Mouse (Mus musculus): Measurements from ENCODE around the gene Polr3gl. TPM values are rescaled to one million over a fixed set of nuclear protein-coding genes. Genes with fewer than 3 reads are reported as not detected.

Gene Polr3gl
- polyA plus RNA-seq, 1 experiment from 2014 or later, result 35.3 TPM

- Histone ChIP-seq H3K4me3 (replicated peaks) (no peak overlapping the region), H3K36me3 (no peaks in the 10 kb centered on the region), H3K4me2 (no peak overlapping the region), H3K4me1 (peaks cover 14% of the 10 kb centered on the region; the same call in 1 of the 2 replicates), H3K27me3 (replicated peaks) (no peaks in the 10 kb centered on the region), H3K27ac (peak overlapping the region; percentile 18; the same call in 1 of the 2 replicates), H3K9me3 (no peaks in the 10 kb centered on the region), H3K9ac (no peak overlapping the region)
- 73% methylated on average over 8 of the region's 8 CpGs for WGBS
- ATAC-seq (ENCODE audit: insufficient read depth, low FRiP score, low read depth), result no peak
Measured at GRCm38 (mm10) chr3:96568605-96569004, 25.4 kb downstream of the Polr3gl start.

- H3K27me3 ChIP-seq (replicated peaks), result no peaks in the 10 kb centered on the region
- H3K9me3 ChIP-seq, result no peaks in the 10 kb centered on the region
- peaks cover 17% of the 10 kb centered on the region for H3K4me1 ChIP-seq
- ATAC-seq (ENCODE audit: insufficient read depth, low FRiP score, low read depth), result no peak
- H3K36me3 ChIP-seq, result no peaks in the 10 kb centered on the region
- H3K4me2 ChIP-seq, result no peak overlapping the region
- H3K4me3 ChIP-seq (replicated peaks), result no peak overlapping the region
- H3K27ac ChIP-seq, result no peak overlapping the region
- no peak overlapping the region for H3K9ac ChIP-seq
- WGBS, result 72% methylated on average over 8 of the region's 8 CpGs
Measured at GRCm38 (mm10) chr3:96566661-96567450, 27.1 kb downstream of the Polr3gl start.

- no peak for ATAC-seq (ENCODE audit: insufficient read depth, low FRiP score, low read depth)
- Histone ChIP-seq H3K36me3 (peaks cover 14% of the 10 kb centered on the region), H3K4me1 (peaks cover 27% of the 10 kb centered on the region), H3K27ac (peak overlapping the region; percentile 83), H3K27me3 (replicated peaks) (no peaks in the 10 kb centered on the region), H3K4me3 (replicated peaks) (no peak overlapping the region), H3K4me2 (no peak overlapping the region), H3K9ac (no peak overlapping the region), H3K9me3 (no peaks in the 10 kb centered on the region)
- WGBS, result 63% methylated on average over 3 of the region's 3 CpGs
Measured at GRCm38 (mm10) chr3:96565105-96565504, 28.9 kb downstream of the Polr3gl start.

- H3K27me3 ChIP-seq (replicated peaks), result no peaks in the 10 kb centered on the region
- no peak overlapping the region for H3K9ac ChIP-seq
- H3K9me3 ChIP-seq, result no peaks in the 10 kb centered on the region
- peaks cover 31% of the 10 kb centered on the region for H3K4me1 ChIP-seq
- WGBS, result 43% methylated on average over 7 of the region's 7 CpGs
- peak overlapping the region; percentile 83 for H3K27ac ChIP-seq
- H3K4me2 ChIP-seq, result peak overlapping the region; percentile 24; the same call in 1 of the 2 replicates
- no peak overlapping the region for H3K4me3 ChIP-seq (replicated peaks)
- H3K36me3 ChIP-seq, result peaks cover 18% of the 10 kb centered on the region
- ATAC-seq (ENCODE audit: insufficient read depth, low FRiP score, low read depth), result no peak
Measured at GRCm38 (mm10) chr3:96564633-96565032, 29.3 kb downstream of the Polr3gl start.

GRCm38 (mm10) chr3:96563911-96564632, 29.9 kb downstream of the Polr3gl start:
- H3K36me3 ChIP-seq, result peaks cover 20% of the 10 kb centered on the region
- no peak overlapping the region for H3K9ac ChIP-seq
- H3K4me3 ChIP-seq (replicated peaks), result no peak overlapping the region
- H3K27me3 ChIP-seq (replicated peaks), result no peaks in the 10 kb centered on the region
- no peaks in the 10 kb centered on the region for H3K9me3 ChIP-seq
- WGBS, result 42% methylated on average over 10 of the region's 10 CpGs
- peak overlapping the region; percentile 83 for H3K27ac ChIP-seq
- peaks cover 34% of the 10 kb centered on the region for H3K4me1 ChIP-seq
- ATAC-seq (ENCODE audit: insufficient read depth, low FRiP score, low read depth), result peak; percentile 54
- H3K4me2 ChIP-seq, result peak overlapping the region; percentile 24; the same call in 1 of the 2 replicates

- ATAC-seq (ENCODE audit: insufficient read depth, low FRiP score, low read depth), result no peak
- H3K36me3 ChIP-seq, result peaks cover 20% of the 10 kb centered on the region
- no peaks in the 10 kb centered on the region for H3K9me3 ChIP-seq
- no peaks in the 10 kb centered on the region for H3K27me3 ChIP-seq (replicated peaks)
- H3K27ac ChIP-seq, result no peak overlapping the region; the same call in 1 of the 2 replicates
- no peak overlapping the region for H3K9ac ChIP-seq
- WGBS, result 89% methylated on average over 8 of the region's 8 CpGs
- H3K4me2 ChIP-seq, result no peak overlapping the region
- H3K4me3 ChIP-seq (replicated peaks), result no peak overlapping the region
- H3K4me1 ChIP-seq, result peaks cover 34% of the 10 kb centered on the region
Measured at GRCm38 (mm10) chr3:96563267-96563666, 30.7 kb downstream of the Polr3gl start.

GRCm38 (mm10) chr3:96561946-96562681, 31.9 kb downstream of the Polr3gl start:
- no peak for ATAC-seq (ENCODE audit: insufficient read depth, low FRiP score, low read depth)

GRCm38 (mm10) chr3:96560881-96561668, 32.9 kb downstream of the Polr3gl start:
- Histone ChIP-seq H3K4me1 (peaks cover 34% of the 10 kb centered on the region), H3K9ac (peak overlapping the region; percentile 13; the same call in 1 of the 2 replicates), H3K9me3 (no peaks in the 10 kb centered on the region), H3K4me3 (replicated peaks) (peak overlapping the region; percentile 65), H3K36me3 (peaks cover 20% of the 10 kb centered on the region), H3K4me2 (peak overlapping the region; percentile 60), H3K27ac (peak overlapping the region; percentile 58), H3K27me3 (replicated peaks) (no peaks in the 10 kb centered on the region)
- ATAC-seq (ENCODE audit: insufficient read depth, low FRiP score, low read depth), result no peak
- 75% methylated on average over 9 of the region's 9 CpGs for WGBS

More at GRCm38 (mm10) chr3:96561946-96562681, 31.9 kb downstream of the Polr3gl start:
- Histone ChIP-seq H3K27me3 (replicated peaks) (no peaks in the 10 kb centered on the region), H3K36me3 (peaks cover 20% of the 10 kb centered on the region), H3K9ac (no peak overlapping the region), H3K27ac (peak overlapping the region; percentile 71), H3K4me1 (peaks cover 34% of the 10 kb centered on the region), H3K9me3 (no peaks in the 10 kb centered on the region), H3K4me3 (replicated peaks) (peak overlapping the region; percentile 17; the same call in 1 of the 2 replicates), H3K4me2 (peak overlapping the region; percentile 19)
- WGBS, result 34% methylated on average over 10 of the region's 10 CpGs

GRCm38 (mm10) chr3:96559911-96560850, 33.8 kb downstream of the Polr3gl start:
- Histone ChIP-seq H3K9me3 (no peaks in the 10 kb centered on the region), H3K27ac (peak overlapping the region; percentile 58), H3K4me2 (peak overlapping the region; percentile 60), H3K27me3 (replicated peaks) (no peaks in the 10 kb centered on the region), H3K9ac (peak overlapping the region; percentile 5; the same call in 1 of the 2 replicates), H3K4me1 (peaks cover 43% of the 10 kb centered on the region), H3K4me3 (replicated peaks) (peak overlapping the region; percentile 65), H3K36me3 (peaks cover 20% of the 10 kb centered on the region)
- no peak for ATAC-seq (ENCODE audit: insufficient read depth, low FRiP score, low read depth)
- WGBS, result 68% methylated on average over 23 of the region's 23 CpGs

- peaks cover 20% of the 10 kb centered on the region for H3K36me3 ChIP-seq
- peak overlapping the region; percentile 77; the same call in 1 of the 2 replicates for H3K9ac ChIP-seq
- H3K4me1 ChIP-seq, result peaks cover 46% of the 10 kb centered on the region
- ATAC-seq (ENCODE audit: insufficient read depth, low FRiP score, low read depth), result no peak
- no peaks in the 10 kb centered on the region for H3K9me3 ChIP-seq
- H3K4me3 ChIP-seq (replicated peaks), result peak overlapping the region; percentile 65
- H3K4me2 ChIP-seq, result peak overlapping the region; percentile 60
- no peaks in the 10 kb centered on the region for H3K27me3 ChIP-seq (replicated peaks)
- peak overlapping the region; percentile 58 for H3K27ac ChIP-seq
- 57% methylated on average over 12 of the region's 12 CpGs for WGBS
Measured at GRCm38 (mm10) chr3:96559398-96559910, 34.5 kb downstream of the Polr3gl start.
